Mouse (Mus musculus) intestine, embryonic 16.5 days (tissue): ENCODE measurements at regions not wholly inside any gene's neighbourhood (a gene's known extent, or its start where the extent isn't known, plus 50 kb on each side); places are given as distances from the start of the nearest gene placed in this dataset.

Experiments used
- ATAC-seq: fragments of 200-750 bp; cut with Nextera tagmentation; 2 replicates; pipeline ENCODE4 v1.8.0; 2017; ENCODE audit warnings: moderate TSS enrichment, moderate library complexity
- H3K27ac ChIP-seq: fragments of 300-500 bp; sonication (generic); 2 replicates; pipeline ENCODE4 v1.5.1; 2014; ENCODE audit warnings: mild to moderate bottlenecking, low read length
- H3K27me3 ChIP-seq: fragments of 300-500 bp; sonication (generic); replicated peaks from 2 replicates; pipeline ENCODE4 v1.6.1; 2014; ENCODE audit warnings: low read length, control low read depth, mixed read lengths; ENCODE audit not compliant: control insufficient read depth, insufficient read depth
- H3K36me3 ChIP-seq: fragments of 300-500 bp; sonication (generic); 2 replicates; pipeline ENCODE4 v1.6.1; 2014; ENCODE audit warnings: low read length, control low read depth; ENCODE audit not compliant: control insufficient read depth, insufficient read depth
- H3K4me1 ChIP-seq: fragments of 300-500 bp; sonication (generic); 2 replicates; pipeline ENCODE4 v1.6.1; 2014; ENCODE audit warnings: low read length, control low read depth, mixed read lengths; ENCODE audit not compliant: control insufficient read depth, insufficient read depth
- H3K4me2 ChIP-seq: fragments of 300-500 bp; sonication (generic); 2 replicates; pipeline ENCODE4 v1.6.1; 2014; ENCODE audit warnings: low read depth, low read length, control low read depth
- H3K4me3 ChIP-seq: fragments of 300-500 bp; sonication (generic); 2 replicates; pipeline ENCODE4 v1.5.1; 2014; ENCODE audit warnings: mild to moderate bottlenecking, low read length
- H3K9ac ChIP-seq: fragments of 300-500 bp; sonication (generic); 2 replicates; pipeline ENCODE4 v1.6.1; 2014; ENCODE audit warnings: low read depth, low read length
- H3K9me3 ChIP-seq: fragments of 300-500 bp; sonication (generic); 2 replicates; pipeline ENCODE4 v1.6.1; 2016; ENCODE audit warnings: low read length, control low read depth; ENCODE audit not compliant: control insufficient read depth
- WGBS: fragments of 180-500 bp; shearing (Covaris S2); extraction: QIAGEN DNeasy Blood & Tissue Kit; methylation state at CpG from one replicate; pipeline ENCODE4 v1.1.7; 2014; 5-methylcytosine and 5-hydroxymethylcytosine counted together

DNA sequence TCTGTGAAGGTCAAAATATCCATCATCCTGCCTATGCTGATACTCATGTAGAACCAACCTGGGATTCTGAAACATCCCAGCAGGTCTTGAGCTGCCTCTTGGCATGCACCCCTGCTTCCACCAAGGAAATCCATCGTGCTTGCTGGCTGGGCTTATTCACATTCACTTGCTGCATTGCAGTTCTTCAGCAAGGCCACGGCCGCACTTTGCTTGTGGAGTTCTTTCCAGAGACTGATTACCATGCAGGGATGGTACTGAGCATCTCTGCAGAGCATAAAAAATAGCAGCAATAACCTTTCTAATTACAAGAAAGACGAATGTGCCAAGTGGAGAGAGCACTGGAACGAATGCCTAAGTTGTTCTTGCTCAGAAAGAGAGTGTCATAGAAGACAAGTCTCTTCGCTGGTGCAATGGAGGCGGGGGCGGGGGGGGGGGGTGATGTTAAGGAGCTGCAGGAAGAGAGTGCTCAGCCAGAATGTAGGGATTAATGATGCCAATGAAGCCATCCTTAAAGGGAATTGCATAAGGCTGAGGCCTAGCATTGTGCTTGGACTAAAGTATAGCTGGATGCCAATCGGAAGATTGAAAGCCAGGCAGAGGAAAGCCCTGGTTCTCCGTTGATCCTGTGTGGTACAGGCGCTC is 205.9 kb downstream of the AI593442 start:
- WGBS: 65% methylated on average over 11 of the region's 11 CpGs

GRCm38 (mm10) chr9:52472859-52473258 is 206.7 kb downstream of the AI593442 start:
- Histone ChIP-seq H3K36me3 (no peaks in the 10 kb centered on the region), H3K27me3 (no peaks in the 10 kb centered on the region), H3K4me2 (no peak overlapping the region), H3K4me1 (no peaks in the 10 kb centered on the region), H3K9ac (no peak overlapping the region), H3K4me3 (no peak overlapping the region), H3K9me3 (no peaks in the 10 kb centered on the region), H3K27ac (no peak overlapping the region)
- ATAC-seq: no peak
- 75% methylated on average over 8 of the region's 8 CpGs for WGBS

More for the DNA sequence above, 205.9 kb downstream of the AI593442 start:
- ATAC-seq: no peak
- Histone ChIP-seq H3K27me3 (no peaks in the 10 kb centered on the region), H3K9me3 (no peaks in the 10 kb centered on the region), H3K4me2 (no peak overlapping the region), H3K27ac (no peak overlapping the region), H3K9ac (no peak overlapping the region), H3K4me3 (no peak overlapping the region), H3K4me1 (no peaks in the 10 kb centered on the region), H3K36me3 (no peaks in the 10 kb centered on the region)

DNA sequence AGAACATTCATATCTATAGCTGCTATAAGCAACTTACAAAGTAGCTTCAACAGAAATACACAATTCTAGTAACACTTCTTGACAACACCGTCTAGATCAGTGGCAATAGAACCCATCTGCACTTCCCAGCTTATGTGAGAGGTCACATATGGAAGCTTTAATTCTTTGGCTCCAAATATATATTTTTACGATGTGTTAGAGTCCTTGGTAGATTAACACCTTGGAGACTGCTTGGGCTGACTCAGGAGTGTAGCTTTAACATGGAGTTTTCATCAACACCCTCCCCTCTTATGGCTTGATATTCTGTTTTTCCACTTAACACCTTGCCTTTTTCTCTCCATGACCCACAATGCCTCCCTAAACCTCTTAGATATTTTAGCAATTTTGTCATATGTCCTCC is 221.1 kb downstream of the AI593442 start:
- no peak for ATAC-seq
- H3K9me3 ChIP-seq: no peaks in the 10 kb centered on the region
- no peaks in the 10 kb centered on the region for H3K4me1 ChIP-seq
- WGBS: 81% methylated on average over 2 of the region's 2 CpGs
- H3K4me3 ChIP-seq: no peak overlapping the region
- H3K4me2 ChIP-seq: no peak overlapping the region
- H3K27ac ChIP-seq: no peak overlapping the region
- no peaks in the 10 kb centered on the region for H3K27me3 ChIP-seq
- no peaks in the 10 kb centered on the region for H3K36me3 ChIP-seq
- no peak overlapping the region for H3K9ac ChIP-seq

- Histone ChIP-seq H3K27ac (no peak overlapping the region), H3K9ac (no peak overlapping the region), H3K27me3 (no peaks in the 10 kb centered on the region), H3K4me3 (no peak overlapping the region), H3K4me2 (no peak overlapping the region), H3K4me1 (no peaks in the 10 kb centered on the region), H3K9me3 (no peaks in the 10 kb centered on the region), H3K36me3 (no peaks in the 10 kb centered on the region)
- no peak for ATAC-seq
- 82% methylated on average over 2 of the region's 2 CpGs for WGBS
Measured at GRCm38 (mm10) chr9:52454445-52454844, 225.1 kb downstream of the AI593442 start.

DNA sequence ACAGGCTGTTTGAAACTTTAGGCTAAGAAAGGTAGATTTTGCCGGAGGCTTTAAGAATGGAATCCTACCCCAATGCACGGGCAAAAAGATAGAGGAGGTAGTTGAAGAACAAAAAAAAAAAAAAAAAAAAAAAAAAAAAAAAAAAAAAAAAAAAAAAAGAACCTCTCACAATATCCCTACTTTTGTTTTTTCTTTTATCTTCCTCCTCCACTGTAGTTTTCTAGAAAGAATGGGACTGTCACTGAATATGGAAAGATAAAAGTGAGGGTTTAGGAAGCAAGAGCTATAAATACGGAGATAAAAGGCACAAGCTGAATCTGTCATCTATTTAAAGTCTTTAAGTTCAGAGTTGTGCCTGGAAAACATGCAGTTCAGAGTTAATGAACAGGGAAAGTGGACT is 227.8 kb downstream of the AI593442 start:
- ATAC-seq: no peak
- 81% methylated on average over 3 of the region's 3 CpGs for WGBS

GRCm38 (mm10) chr9:52448245-52448644 is 231.3 kb downstream of the AI593442 start:
- Histone ChIP-seq H3K36me3 (no peaks in the 10 kb centered on the region), H3K4me1 (no peaks in the 10 kb centered on the region), H3K9ac (no peak overlapping the region), H3K9me3 (no peaks in the 10 kb centered on the region), H3K27ac (no peak overlapping the region), H3K27me3 (no peaks in the 10 kb centered on the region), H3K4me2 (no peak overlapping the region), H3K4me3 (no peak overlapping the region)
- ATAC-seq: no peak

More for the DNA sequence above, 227.8 kb downstream of the AI593442 start:
- no peak overlapping the region for H3K27ac ChIP-seq
- H3K9me3 ChIP-seq: no peaks in the 10 kb centered on the region
- H3K9ac ChIP-seq: no peak overlapping the region
- no peak overlapping the region for H3K4me2 ChIP-seq
- H3K27me3 ChIP-seq: no peaks in the 10 kb centered on the region
- no peaks in the 10 kb centered on the region for H3K36me3 ChIP-seq
- H3K4me1 ChIP-seq: no peaks in the 10 kb centered on the region
- H3K4me3 ChIP-seq: no peak overlapping the region

DNA sequence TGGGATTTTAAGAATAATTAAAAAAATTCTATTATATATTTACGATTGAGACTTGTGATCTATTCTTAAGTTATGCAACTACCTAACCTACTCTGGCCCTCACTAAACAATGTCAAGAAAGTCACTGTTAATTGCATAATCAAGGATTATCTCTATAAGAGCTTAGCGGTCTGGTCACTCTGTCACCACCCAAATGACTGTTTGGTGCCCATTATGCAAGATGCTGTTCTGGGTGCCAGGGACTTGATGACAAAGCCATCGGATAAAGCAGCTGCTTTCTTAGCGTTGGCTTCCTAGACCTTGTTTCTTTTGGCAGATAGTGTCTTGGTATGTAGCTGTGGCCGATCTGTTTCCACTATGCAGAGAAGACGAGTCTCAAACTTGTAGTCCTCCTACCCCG is 236.4 kb downstream of the AI593442 start:
- ATAC-seq: no peak
- Histone ChIP-seq H3K9me3 (no peaks in the 10 kb centered on the region), H3K36me3 (no peaks in the 10 kb centered on the region), H3K27me3 (no peaks in the 10 kb centered on the region), H3K4me1 (no peaks in the 10 kb centered on the region), H3K27ac (no peak overlapping the region), H3K4me2 (no peak overlapping the region), H3K4me3 (no peak overlapping the region), H3K9ac (no peak overlapping the region)
- 89% methylated on average over 7 of the region's 7 CpGs for WGBS

GRCm38 (mm10) chr9:52434215-52434614 is 245.4 kb downstream of the AI593442 start:
- no peaks in the 10 kb centered on the region for H3K4me1 ChIP-seq
- no peak overlapping the region for H3K27ac ChIP-seq
- no peaks in the 10 kb centered on the region for H3K27me3 ChIP-seq
- H3K9me3 ChIP-seq: no peaks in the 10 kb centered on the region
- H3K36me3 ChIP-seq: no peaks in the 10 kb centered on the region
- no peak overlapping the region for H3K4me2 ChIP-seq
- 63% methylated on average over 4 of the region's 4 CpGs for WGBS
- no peak for ATAC-seq
- H3K9ac ChIP-seq: no peak overlapping the region
- no peak overlapping the region for H3K4me3 ChIP-seq

- Histone ChIP-seq H3K27me3 (no peaks in the 10 kb centered on the region), H3K4me3 (no peak overlapping the region), H3K36me3 (no peaks in the 10 kb centered on the region), H3K4me2 (no peak overlapping the region), H3K9ac (no peak overlapping the region), H3K9me3 (no peaks in the 10 kb centered on the region), H3K27ac (no peak overlapping the region), H3K4me1 (no peaks in the 10 kb centered on the region)
- no peak for ATAC-seq
- 64% methylated on average over 4 of the region's 4 CpGs for WGBS
Measured at GRCm38 (mm10) chr9:52425413-52425812, 254.2 kb downstream of the AI593442 start.

GRCm38 (mm10) chr9:52422622-52423021 is 254.2 kb upstream of the Zc3h12c start:
- 71% methylated on average over 3 of the region's 3 CpGs for WGBS
- Histone ChIP-seq H3K4me1 (no peaks in the 10 kb centered on the region), H3K27me3 (no peaks in the 10 kb centered on the region), H3K4me3 (no peak overlapping the region), H3K9ac (no peak overlapping the region), H3K4me2 (no peak overlapping the region), H3K9me3 (no peaks in the 10 kb centered on the region), H3K36me3 (no peaks in the 10 kb centered on the region), H3K27ac (no peak overlapping the region)
- ATAC-seq: no peak
